Mouse (Mus musculus) ovary, adult 18-20 months (tissue): Measurements from ENCODE around the gene Eef1a1.

Experiments used
- DNase-seq: peaks from one replicate; pipeline ENCODE4 v3.0.0; 2022; ENCODE audit warnings: low spot score, mixed read lengths

Gene Eef1a1

GRCm38 (mm10) chr9:78476531-78477020 is 12.4 kb downstream of the Eef1a1 start:
- no peak for DNase-seq

- no peak for DNase-seq
Measured at GRCm38 (mm10) chr9:78475873-78476272, 13.1 kb downstream of the Eef1a1 start.

- DNase-seq, result no peak
Measured at GRCm38 (mm10) chr9:78475383-78475780, 13.6 kb downstream of the Eef1a1 start.

- no peak for DNase-seq
Measured at GRCm38 (mm10) chr9:78474771-78475382, 14.1 kb downstream of the Eef1a1 start.

GRCm38 (mm10) chr9:78474270-78474669 is 14.7 kb downstream of the Eef1a1 start:
- DNase-seq, result no peak

GRCm38 (mm10) chr9:78473588-78473987 is 15.4 kb downstream of the Eef1a1 start:
- DNase-seq, result no peak

- DNase-seq, result no peak
Measured at GRCm38 (mm10) chr9:78465725-78466124, 23.2 kb downstream of the Eef1a1 start.

- DNase-seq, result no peak
Measured at GRCm38 (mm10) chr9:78463337-78463736, 25.6 kb downstream of the Eef1a1 start.

GRCm38 (mm10) chr9:78457026-78457425 is 31.9 kb downstream of the Eef1a1 start:
- no peak for DNase-seq

- DNase-seq, result no peak
Measured at GRCm38 (mm10) chr9:78451382-78451781, 37.6 kb downstream of the Eef1a1 start.

- DNase-seq, result no peak
Measured at GRCm38 (mm10) chr9:78450404-78450803, 38.5 kb downstream of the Eef1a1 start.

GRCm38 (mm10) chr9:78447973-78448873 is 40.7 kb downstream of the Eef1a1 start, which contains the start of the genes Mto1 and Gm17324:
Gene Mto1, plus strand, starts transcription at chr9:78448208.
Gene Gm17324, minus strand, starts transcription at chr9:78448786.
- peak; percentile 74 for DNase-seq

- no peak for DNase-seq
Measured at GRCm38 (mm10) chr9:78447606-78447972, 41.4 kb downstream of the Eef1a1 start.

- peak; percentile 29 for DNase-seq
Measured at GRCm38 (mm10) chr9:78442579-78443392, 46.2 kb downstream of the Eef1a1 start, which contains the start of gene Cgas. Gene Cgas, minus strand, starts transcription at chr9:78443237.

- no peak for DNase-seq
Measured at GRCm38 (mm10) chr9:78442237-78442578, 46.7 kb downstream of the Eef1a1 start.

- no peak for DNase-seq
Measured at GRCm38 (mm10) chr9:78439426-78439825, 49.5 kb downstream of the Eef1a1 start.

GRCm38 (mm10) chr9:78432471-78432870 is 56.5 kb downstream of the Eef1a1 start:
- no peak for DNase-seq

GRCm38 (mm10) chr9:78430486-78430885 is 58.5 kb downstream of the Eef1a1 start:
- DNase-seq, result no peak

GRCm38 (mm10) chr9:78429551-78429950 is 59.4 kb downstream of the Eef1a1 start:
- no peak for DNase-seq

- no peak for DNase-seq
Measured at GRCm38 (mm10) chr9:78428870-78429432, 60.0 kb downstream of the Eef1a1 start.
